Mouse (Mus musculus): ENCODE data around the gene Myo1b.
A peak's percentile ranks its signal among the peaks of the same experiment; 100 is the strongest.

The Myo1b gene

GRCm38 (mm10) chr1:51778241-51778640 is 137.6 kb downstream of the Myo1b start:
- no peak for DNase-seq

GRCm38 (mm10) chr1:51770504-51770871 is 145.4 kb downstream of the Myo1b start:
- DNase-seq, result no peak

GRCm38 (mm10) chr1:51769815-51770503 is 145.9 kb downstream of the Myo1b start:
- DNase-seq, result no peak

DNA sequence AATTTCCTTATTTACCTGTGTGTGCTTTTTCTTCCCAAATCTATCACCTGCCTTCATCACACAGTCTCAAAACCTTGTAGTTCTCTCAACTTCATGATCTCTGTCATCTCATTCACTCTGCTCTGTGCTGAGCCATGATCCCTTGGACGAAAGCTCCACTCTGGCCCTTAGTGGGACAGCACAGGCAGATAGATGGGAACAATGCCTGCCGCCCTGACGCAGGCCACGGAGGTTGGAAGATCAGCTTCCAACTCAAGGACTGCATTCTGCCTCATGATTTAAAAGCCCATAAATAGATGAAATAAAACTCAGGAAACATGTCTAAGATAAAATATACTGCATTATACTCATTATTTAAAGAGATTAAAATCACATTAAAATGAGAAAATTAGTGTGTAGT is 149.6 kb downstream of the Myo1b start:
- no peak for DNase-seq

DNA sequence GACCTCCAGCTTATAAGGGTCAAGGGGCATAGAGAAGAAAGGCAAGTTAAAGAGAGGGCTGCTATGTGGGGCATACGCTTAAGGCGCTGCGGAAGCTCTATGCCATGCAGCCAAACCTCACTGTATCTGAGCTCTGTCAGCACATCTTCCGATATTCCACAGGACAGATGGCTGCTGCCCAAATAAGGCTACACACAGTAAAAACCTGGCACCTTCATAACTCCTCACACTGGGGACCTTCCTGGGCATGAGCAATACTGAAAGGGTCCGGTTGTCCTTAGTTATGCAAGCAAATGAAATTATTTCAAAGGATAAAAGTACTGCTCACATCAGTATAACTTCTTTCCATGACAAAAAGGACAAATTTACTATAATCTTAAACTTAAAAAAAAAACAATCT is 150.7 kb downstream of the Myo1b start:
- DNase-seq, result no peak

DNA sequence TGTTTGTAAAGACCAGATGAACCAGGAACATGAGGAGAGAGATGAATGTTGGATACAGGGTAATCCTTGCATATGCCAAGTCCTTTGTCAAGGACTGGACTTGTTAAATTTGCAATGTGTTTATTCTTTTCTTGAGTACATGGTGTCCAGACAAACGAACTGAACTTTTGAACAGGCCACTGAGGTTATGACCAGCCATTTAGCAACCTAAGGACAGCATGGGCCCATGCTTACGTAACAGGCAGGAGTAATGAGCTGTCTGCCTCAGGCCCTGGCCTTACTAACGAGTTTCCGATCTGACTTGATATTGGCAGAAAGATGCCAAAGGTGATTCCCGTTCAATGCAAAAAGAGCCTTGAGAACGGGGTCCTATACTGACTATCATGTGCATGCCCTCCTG is 156.2 kb downstream of the Myo1b start:
- peak; percentile 11 to 56 for DNase-seq

DNA sequence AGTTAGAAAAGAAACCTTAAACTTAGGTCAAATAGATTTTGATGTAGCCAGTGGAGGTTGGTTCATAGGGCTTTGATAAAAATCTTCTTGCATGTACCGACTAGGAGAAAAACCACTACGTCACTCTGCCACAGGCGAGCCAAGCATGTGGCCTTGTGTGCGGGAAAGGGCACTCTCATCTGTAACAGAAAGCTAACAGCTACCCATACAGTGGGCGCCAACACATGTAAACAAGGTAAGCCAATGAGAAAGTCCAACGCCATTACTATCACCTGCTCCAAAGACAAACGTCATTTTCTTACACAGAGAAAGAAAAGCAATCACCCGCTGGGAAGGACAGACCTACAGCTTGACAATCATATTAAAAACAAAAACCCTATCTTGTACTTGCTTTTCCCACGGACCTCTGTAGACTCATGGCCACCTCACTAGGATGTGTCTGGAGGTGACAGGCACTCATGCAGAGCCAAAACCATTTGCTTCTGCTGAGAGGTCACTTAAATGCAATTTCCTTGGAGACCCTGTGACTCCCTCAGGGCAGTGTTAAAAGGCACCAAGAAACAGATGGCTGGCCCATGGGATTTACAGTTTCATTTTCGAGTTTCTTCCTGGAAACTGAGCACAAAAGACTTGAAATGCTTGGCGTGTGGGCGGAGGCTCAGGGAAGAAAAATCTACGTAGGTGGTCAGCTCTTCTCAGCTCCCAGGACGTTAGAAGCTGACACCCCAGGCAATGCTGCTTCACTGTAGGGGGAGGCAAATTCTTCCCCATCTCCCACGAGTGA is 157.4 kb downstream of the Myo1b start:
- no peak for DNase-seq

DNA sequence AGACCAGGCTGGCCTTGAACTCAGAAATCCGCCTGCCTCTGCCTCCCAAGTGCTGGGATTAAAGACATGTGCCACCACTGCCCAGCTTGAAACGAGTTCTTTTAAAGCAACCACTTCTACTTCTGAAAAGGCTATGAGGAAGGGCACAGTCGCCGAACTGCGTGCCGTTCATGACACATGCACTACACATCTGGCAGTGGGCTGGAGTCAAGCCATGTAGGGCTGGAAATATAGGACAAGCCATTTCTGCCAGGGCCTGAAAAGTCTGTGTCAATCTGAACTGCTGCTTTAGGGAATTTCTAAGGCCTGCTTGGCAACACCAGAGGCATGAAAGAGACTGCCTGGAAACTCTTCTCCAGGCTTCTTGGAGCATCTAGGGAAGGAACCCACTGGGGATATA is 162.2 kb downstream of the Myo1b start:
- no peak for DNase-seq

GRCm38 (mm10) chr1:51751006-51751405 is 164.9 kb downstream of the Myo1b start:
- DNase-seq, result peak; percentile 23 to 45

- DNase-seq, result no peak
Measured at GRCm38 (mm10) chr1:51748306-51748705, 167.6 kb downstream of the Myo1b start.

DNA sequence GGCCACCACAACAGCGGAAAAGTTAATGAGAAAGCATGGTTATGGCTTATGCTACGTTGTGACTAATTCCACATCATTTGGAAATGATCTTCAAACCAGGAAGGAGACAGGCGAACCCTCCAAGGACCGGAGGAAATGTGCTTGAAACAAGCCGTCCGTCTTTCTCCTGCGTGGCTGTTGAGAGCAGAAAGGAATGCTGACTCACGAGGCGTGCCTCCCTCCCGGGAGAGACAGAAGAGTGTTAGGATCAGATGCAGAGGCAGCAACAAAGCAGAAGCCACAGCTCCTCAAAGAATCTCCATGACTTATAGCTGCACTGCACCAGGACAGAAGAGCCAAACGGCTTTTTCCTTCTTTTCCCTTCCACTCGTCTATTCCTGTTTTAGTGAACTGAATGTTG is 168.4 kb downstream of the Myo1b start:
- peak; percentile 37 to 66 for DNase-seq

- no peak for DNase-seq
Measured at GRCm38 (mm10) chr1:51746711-51747240, 169.1 kb downstream of the Myo1b start.

GRCm38 (mm10) chr1:51743756-51744425 is 172.0 kb downstream of the Myo1b start:
- DNase-seq, result no peak

- no peak for DNase-seq
Measured at GRCm38 (mm10) chr1:51742586-51742985, 173.3 kb downstream of the Myo1b start.

DNA sequence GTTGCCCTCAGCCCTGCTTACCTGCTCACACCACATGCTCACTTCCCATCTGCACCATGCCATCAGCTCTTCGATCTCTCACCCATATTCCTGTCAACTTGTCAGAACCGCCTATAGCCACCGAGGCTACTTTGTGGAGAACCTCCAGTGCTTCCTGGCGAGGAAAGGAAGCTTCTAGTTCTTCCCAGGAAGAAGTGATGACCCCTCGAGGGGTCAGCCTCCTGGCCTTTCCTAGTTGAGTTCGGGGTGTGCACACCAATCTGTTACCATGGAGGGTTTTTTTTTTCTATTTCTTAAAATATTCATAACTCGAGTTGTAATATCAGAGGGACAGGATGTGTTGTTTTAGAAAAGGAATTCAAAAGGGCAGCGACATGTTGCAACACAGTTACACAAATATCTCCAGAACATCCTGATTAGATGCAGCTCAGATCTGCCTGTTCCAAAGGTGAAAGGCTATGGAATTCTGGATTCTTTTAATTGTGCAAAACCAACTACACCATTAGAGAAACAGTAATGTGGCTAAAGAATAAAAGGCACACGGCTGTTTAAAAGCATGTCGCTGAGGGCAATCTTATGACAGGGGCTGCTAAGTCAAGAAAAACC is 175.1 kb downstream of the Myo1b start:
- DNase-seq, result peak; percentile 5 to 69

- no peak for DNase-seq
Measured at GRCm38 (mm10) chr1:51739252-51739852, 176.5 kb downstream of the Myo1b start.

DNA sequence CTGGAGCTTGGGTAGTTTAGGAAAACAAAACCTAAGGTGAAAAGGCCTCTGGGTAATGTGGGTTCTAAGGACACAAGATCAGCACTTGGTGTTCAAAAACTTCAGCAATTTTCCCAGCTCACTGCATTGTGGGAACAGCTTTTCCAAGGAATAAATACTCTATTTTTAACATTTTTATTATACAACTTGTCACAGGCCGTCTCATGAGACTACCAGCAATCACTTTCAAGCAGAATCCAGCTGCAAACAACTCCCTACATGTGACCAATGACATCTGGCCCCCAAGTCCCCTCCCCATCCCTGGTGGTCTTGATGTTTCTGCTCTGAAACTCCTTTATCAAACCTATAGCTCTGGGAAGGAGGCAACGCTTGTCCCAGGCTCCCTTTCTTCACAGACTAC is 179.0 kb downstream of the Myo1b start:
- peak in 1 of 2 experiments; percentile 53 for DNase-seq

DNA sequence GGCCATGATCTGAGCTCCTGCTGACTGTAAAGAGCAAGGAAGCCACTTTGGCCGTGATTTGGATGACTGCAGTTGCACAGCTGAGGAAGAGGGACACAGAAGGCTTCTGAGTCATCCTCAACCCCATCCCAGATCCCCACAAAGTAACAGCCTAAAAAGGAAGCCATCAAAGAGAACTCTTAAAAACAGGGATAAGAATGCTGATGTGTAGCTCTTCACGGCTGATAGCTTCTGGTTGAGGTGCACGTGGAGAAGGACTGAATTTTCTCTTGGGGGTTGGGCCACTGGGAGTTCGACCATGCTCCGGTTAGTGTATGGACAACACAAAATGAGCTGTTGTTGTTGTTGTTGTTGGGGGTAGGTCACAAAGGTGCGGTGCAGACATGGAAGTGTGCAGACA is 181.2 kb downstream of the Myo1b start:
- DNase-seq, result no peak

- DNase-seq, result no peak
Measured at GRCm38 (mm10) chr1:51729407-51729806, 186.5 kb downstream of the Myo1b start.

DNA sequence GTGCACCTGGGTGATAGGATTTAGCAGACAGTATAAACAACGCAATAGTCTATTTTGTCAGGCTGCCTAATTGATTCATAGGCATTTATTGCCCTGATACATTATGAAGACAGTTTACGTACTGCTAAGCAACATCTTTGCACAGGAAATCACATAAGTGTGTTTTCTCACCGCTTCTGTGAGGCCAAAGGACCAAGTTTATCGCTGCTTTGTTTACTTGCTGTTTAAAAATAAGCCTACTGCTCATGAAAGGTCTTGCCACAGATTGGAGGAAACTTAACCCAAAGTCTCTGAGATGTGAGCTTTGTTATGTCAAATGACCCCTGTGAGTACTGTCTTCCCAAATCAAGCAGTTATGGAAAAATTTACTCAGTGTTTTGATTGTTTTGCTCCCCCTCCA is 187.1 kb downstream of the Myo1b start:
- DNase-seq, result no peak

- peak; percentile 53 to 56 for DNase-seq
Measured at GRCm38 (mm10) chr1:51719897-51720673, 195.8 kb downstream of the Myo1b start.

DNA sequence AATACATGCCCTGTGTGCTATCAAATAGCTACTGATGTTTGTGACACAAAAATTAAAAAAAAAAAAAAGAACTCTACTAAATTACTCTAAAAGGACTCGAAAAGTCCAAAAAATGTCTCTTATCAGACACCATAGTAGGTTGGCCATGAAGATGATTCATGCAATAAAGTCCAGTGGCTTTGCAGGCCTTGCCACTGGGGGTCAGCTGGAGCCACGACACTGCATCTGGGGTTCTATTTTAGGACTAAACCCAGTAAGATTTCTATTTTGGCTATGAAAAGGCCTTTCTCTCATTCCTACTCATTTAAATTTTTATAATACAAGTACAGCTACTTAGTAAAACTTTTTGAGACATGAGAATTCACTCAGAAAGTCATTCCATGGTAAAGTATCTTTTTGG is 205.0 kb downstream of the Myo1b start:
- no peak for DNase-seq

Data from kidney, postnatal 25 days (tissue).